Mouse (Mus musculus): ENCODE results near the gene Tmcc1.

Tmcc1 gene

GRCm38 (mm10) chr6:116010541-116010940 lies 182.7 kb downstream of the Tmcc1 start:
- DNase-seq = peak; percentile 97

DNA sequence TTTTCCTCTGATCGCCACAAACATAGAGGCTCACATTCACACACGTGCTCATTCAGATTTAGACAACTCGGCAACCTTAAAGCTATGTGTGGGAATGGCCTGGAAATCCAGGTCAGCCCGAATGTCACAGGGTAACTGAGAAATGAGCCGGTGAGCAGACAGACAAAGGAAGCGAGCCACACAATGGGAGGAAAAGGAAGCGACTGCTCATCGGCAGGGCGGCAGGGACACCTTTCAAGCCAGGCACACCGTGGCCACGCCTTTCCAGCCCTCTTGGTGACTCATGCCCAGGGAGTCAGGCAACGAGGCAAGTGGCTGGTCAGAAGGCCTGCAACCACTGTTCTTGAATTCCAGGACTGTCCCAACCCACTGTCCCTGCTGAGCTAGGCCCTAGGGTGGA lies 183.9 kb downstream of the Tmcc1 start:
- DNase-seq = peak; percentile 95

DNA sequence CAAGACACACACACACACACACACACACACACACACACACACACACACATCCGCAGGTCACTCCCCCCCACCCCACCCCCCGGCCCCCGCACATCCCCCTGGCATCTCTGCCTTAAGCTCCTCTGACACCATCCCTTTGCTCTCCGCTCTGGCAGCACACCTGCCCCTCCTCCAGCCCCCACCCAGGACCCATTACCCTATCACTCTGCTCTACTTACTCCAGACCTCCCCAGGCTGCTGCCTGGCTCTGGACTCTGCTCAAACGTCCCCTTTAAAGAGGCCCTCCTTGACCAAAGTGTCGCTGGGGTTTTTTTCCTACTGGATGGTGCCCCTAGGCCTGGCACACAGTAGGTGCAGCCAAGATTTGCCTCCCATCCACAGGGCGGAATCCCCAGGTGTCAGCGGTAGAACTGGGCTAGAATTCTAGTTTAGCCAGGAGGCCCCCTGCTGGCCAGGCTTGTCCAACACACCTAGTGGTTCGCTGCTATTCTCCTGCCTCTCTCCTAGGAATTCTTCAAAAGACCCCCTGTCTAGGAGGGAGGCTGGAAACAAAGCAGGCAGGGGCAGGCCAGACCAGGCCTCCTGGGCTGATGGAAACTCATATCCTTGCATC lies 185.6 kb downstream of the Tmcc1 start:
- peak; percentile 96 for DNase-seq

DNA sequence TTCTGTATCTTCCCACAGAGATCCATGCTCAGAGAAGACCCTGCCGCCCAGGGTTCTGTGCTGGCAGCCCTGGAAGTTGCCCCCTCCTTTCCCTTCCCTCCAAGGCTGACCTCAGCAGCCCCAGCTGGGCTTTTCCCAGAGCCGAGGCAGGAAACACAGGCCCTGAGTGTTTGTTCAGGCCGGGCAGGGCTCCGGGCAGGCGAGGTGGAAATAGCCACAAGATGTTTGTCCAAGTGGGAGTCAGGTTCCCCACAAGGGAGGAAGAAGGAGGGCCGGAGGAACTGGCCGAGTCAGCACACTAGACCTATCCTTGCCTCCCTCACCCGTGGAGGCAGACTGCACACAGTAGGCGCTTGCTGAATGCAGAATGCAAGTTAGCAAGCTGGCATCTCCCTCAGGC lies 186.6 kb downstream of the Tmcc1 start:
- peak; percentile 99 for DNase-seq

GRCm38 (mm10) chr6:116005959-116006288 lies 187.4 kb downstream of the Tmcc1 start:
- peak; percentile 98 for DNase-seq

DNA sequence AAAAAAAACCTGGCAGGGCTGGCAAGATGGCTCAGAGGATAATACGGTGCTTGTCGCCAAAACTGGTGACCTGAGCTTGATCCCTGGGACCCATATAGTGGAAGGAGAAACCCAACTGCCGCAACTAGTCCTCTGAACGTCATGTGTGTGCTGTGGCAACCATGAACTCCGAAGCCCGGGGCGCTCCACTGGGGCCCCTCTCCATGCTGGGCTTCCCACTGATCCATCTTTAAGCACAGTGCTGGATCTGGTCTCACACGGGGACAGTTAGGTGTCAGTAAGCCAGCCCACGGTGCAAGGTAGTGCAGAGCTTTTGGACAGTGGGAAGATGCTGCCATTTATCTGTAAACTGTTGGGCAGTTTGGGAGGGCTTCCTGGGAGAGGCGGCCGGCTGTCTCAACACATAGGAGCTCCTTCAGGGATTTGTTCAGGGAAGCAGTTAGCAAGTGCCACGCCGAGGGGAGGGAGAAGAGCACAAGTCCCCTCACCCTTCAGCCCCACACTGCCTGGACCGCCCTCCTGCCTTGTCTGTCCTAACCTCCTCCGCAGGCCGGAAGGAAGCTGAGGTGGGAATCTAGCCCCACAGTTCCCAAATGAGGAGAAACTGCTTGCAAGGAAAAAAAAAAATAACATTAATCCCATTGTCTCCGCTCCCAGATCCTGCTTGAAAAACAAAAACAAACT lies 187.9 kb downstream of the Tmcc1 start:
- DNase-seq = no peak

- DNase-seq = peak; percentile 97
Measured at GRCm38 (mm10) chr6:116004716-116005115, 188.6 kb downstream of the Tmcc1 start.

- DNase-seq = peak; percentile 99
Measured at GRCm38 (mm10) chr6:116004069-116004468, 189.2 kb downstream of the Tmcc1 start.

GRCm38 (mm10) chr6:116003516-116003915 lies 189.8 kb downstream of the Tmcc1 start:
- peak; percentile 97 for DNase-seq

GRCm38 (mm10) chr6:116002311-116003104 lies 190.8 kb downstream of the Tmcc1 start:
- DNase-seq = peak; percentile 93

DNA sequence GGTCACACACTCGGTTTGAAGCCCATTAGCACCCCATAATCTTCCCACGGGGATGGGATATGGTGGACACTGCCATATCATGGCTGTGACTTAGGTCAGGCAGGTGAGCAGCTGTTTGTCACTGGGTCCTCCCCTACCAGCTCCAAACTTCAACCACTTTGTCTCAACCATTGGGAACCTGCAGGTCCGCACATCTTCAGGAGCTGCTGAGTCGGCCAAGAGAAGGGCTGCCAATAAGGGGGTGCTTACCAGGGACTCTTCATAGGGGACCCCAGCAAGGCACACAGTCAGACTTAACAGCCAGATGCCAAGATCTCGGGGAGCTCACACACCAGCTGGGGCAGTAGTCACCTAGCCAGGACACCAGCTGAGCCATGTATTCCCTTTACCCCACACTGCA lies 192.4 kb downstream of the Tmcc1 start:
- peak; percentile 91 for DNase-seq

DNA sequence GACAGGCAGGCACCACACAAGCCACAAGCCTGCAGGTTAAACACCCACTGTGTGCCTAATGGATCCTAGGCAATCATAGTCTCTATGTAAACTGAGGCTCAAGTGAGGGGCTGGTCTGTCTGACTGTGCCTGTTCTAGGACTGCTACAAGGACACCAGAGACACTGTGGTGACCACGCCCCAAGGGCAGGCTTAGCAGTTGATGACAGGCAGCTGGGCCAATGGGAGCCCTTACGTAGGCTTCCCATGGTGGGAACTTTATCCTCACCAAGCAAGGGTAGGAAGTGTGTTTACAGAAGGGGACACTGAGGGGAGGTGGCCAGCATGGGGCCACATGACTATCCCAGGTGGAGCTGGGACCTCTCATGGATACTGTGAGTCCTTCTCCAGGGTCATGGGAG lies 194.1 kb downstream of the Tmcc1 start:
- peak; percentile 96 for DNase-seq

DNA sequence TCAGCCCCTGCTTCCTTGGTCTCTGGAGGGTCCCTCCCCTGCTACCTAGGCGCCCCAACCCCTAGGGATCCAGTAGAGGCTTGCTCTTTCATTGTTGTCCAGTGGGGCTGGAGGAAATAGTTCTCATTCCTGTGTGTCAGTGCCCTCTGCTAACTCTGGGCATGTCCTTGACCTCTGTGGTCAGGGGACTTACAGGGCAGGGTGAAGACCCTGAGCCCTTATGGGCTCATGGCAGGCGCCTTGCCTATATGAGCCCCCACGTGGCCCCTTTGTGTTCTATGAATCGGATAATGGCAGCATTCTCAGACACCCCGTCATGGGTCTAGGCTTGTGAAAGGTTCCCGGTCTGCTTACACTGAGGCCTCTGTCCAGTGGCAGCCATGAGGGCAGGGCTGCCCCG lies 194.5 kb downstream of the Tmcc1 start:
- peak; percentile 93 for DNase-seq

DNA sequence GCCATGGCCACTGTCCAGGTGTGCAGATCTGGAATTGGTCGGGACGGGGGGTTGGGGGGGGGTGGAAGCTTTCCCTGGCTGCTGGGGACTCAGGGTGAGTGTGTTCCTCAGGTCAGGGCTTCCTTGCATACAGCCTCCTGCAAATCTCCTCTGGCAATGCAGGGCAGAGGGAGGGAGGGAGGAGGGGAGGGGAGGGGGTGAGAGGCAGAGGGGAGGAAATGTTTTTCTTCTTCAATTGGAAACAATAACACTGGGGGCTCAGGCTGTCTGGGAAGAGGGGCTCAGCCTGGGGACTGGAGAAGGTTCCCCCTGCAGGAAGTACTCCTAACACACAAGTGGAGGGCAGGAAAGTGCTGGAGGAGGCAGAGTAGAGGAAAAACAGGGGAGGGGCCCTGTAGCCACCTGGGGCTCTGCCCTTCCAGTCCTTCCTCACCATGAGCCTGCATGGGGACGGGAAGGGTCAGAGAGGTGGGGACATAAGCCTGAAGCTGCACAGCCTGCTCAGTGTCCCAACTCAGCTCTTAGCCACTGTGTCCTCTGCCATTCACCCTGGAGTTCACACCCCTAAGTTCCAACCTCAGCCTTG lies 195.5 kb downstream of the Tmcc1 start:
- DNase-seq = peak; percentile 94

GRCm38 (mm10) chr6:115996171-115996851 lies 197.0 kb downstream of the Tmcc1 start:
- DNase-seq = peak; percentile 99

- peak; percentile 96 for DNase-seq
Measured at GRCm38 (mm10) chr6:115995531-115995941, 197.8 kb downstream of the Tmcc1 start.

DNA sequence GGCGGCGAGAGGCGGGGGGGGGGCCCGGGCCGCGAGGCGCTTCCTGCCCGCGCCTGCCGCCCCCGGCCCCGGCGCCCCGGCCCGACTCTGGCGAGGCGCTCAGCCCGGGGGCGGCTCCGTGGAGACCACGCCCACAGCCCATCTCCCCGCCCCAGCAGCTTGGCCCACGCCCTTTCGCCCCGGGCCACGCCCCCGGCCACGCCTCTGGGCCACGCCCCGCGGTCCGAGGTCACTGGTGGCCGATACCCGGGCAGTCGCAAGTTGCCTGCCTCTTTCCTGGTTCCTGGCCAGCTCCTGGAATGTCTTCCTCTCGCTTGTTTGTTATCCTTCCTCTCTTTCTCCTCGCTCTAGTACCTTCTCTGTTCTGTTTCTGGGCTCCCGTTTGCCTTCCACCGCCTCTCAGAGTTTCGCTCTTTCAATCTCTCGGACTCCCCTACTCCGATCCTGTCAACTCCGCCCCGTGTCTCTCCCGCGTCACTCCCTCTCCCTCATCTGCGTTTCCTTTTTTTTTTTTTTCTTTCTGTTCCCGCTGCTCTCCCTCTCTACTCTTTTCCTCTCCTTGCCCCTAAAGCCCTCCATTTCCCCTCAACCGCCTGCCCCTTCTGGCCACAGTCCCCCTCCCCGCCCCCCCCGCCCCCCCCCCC lies 198.3 kb downstream of the Tmcc1 start, which contains the start of gene Plxnd1:
Gene Plxnd1 (minus strand): TSS at position 129 of the 644 bp plus-strand sequence.
- DNase-seq = peak; percentile 100

DNA sequence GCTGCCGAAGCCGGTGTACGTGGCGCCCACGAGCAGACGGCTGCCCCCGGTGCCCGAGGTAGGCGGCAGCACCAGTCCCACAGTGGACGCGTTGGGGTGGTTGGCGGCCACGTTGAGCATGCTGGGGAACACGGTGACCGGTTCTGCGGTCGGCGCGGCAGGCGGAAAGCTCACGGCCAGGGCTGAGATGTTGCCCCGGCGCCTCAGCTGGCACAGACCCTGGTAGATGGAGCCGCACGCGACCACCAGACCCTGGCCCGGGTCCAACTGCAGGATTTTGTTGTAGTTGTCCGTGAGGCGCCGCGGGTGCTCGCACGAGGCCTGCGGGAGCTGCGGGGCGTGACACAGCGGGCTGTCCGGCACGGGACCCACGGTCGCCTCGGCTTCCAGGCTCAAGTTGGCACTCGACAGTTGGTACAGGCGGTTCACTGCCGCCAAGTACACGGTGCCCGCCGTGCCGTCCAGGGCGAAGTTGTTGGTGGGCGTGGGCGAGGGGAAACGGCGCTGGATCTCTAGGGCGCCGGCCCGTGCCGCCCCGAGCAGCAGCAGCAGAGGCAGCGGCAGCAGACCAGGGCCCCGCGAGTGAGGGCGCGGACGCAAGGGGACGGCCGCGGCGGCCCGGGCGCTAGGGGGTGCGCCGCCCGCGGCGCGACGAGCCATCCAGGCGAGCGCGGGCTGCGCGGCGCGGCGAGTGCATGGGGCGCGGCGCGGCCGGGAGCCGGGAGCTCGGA lies 199.0 kb downstream of the Tmcc1 start:
- no peak for DNase-seq

DNA sequence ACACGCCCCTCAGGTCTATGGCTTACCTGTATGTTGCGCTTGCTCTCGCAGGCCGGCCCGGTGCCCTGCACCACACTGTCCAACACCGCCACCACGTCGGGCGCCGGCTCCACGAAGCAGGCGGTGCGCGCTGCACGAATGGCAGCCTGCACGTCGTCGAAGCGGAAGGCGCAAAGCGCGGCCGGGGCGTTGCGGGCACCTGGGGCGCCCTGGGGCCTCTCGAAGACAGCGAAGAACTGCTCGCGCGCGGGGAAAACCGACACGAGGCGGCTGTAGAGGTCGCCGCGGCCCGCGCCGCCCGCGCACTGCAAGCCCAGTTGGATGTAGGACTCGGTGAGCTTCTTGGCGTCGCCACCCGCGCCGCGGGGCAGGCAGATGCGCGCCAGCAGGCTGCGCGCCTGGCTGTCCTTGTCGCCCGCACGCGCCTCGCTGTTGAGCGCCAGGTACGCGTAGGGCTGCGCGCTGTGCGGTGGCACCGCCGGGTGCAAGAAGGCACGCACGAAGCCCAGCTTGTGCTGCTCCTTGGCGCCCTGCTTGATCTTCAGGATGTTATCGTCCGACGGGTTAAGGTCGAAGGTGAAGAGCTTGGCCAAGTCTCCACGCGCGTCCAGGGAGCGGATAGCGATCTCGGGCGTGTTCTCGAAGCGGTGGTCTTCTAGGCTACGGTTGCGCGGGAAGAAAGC lies 199.7 kb downstream of the Tmcc1 start:
- no peak for DNase-seq

- peak; percentile 97 for DNase-seq
Measured at GRCm38 (mm10) chr6:115992981-115993380, 200.3 kb downstream of the Tmcc1 start.
